Mouse (Mus musculus) Muller cell, postnatal 12 days (primary cell): ENCODE results near the gene Ifna6.
"Not testable (repeated sequence)": the region's sequence is repeated elsewhere in the genome, so short reads cannot be mapped to it uniquely, and the experiment has no call there.

Experiments
- DNase-seq: peaks from one replicate; pipeline ENCODE4 v3.0.0-alpha.2; 2015; ENCODE audit errors: inconsistent ontology term

Ifna6 gene

DNA sequence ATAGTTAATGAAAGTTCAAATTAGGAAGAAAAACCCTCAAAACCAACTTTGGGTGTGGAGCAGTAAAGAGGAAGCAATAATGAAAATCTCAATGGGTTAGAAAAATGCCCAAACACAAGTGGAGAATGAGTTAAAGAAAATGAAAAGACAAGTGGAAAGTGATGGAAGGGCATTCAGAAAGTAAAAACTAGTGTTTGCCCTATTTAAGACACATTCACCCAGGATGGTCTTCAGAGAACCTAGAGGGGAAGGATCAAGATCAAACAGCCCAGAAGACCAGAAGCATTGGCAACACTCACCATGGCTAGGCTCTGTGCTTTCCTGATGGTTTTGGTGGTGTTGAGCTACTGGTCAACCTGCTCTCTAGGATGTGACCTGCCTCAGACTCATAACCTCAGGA is at the start of gene Ifna6:
TSS of gene Ifna6 (plus strand) at position 301 of the 400 bp plus-strand sequence.
- not testable (repeated sequence) for DNase-seq

DNA sequence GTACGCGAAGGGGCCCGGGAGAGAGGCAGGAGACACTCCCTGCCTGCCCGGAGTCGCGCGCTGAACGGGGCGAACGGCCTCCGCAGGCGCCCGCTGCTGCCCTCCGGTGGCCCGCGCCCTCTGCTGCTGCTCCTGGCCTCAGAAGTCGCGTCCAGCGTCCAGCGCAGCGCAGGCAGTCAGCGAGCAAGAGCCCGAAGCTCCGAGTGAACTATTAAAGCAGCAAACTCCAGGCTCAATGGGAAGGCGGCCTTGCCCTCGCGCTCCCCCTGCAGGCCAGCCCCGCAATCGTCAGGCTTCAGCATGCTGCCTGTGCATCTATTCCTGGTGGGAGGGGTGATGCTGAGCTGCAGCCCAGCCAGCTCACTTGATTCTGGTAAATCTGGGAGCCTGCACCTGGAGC is 47.7 kb upstream of the Ifna6 start, which contains the start of gene Gm13272:
TSS of gene Gm13272 (plus strand) at position 301 of the 400 bp plus-strand sequence.
- not testable (repeated sequence) for DNase-seq

DNA sequence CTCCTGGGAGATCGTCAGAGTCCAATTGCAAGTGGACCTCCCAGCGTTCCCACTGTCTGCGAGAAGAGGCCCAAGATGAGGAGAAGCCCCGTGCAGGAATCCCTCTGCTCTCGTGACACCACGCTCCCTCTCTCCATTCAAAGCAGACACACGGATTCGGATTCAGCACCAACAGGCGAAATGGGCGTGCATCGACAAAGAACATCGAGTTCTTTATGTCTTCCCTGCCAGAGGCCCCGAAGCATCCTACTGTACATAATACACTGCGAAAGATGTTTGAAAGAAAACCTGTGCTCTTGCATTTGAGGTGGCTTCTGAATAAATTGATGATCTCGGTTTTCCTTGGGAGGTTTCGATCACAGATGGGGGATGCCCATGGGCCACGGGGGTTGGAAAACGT is 46.9 kb upstream of the Ifna6 start:
- not testable (repeated sequence) for DNase-seq

DNA sequence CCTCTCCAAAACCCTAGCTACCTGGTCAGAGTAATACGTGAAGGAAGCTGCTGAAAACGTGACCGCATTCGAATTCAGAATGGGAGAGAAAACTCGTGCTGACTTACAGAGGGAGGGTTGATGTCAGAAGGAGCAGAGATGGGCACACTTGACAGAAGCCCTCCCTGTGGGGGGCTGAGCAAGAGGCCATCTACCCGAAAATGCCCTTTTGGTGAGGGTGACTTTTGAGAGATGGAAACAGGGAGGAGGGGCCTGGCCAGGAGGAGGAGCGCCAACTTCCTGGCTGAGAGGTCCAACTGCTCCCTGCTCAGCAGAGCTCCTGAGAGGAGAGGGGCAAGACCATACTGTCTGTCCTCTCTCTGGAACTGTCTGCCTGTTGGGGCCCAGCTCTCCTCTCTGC is 45.4 kb upstream of the Ifna6 start, which contains the start of gene Ifnz:
TSS of gene Ifnz (plus strand) at position 301 of the 400 bp plus-strand sequence.
- DNase-seq = not testable (repeated sequence)

DNA sequence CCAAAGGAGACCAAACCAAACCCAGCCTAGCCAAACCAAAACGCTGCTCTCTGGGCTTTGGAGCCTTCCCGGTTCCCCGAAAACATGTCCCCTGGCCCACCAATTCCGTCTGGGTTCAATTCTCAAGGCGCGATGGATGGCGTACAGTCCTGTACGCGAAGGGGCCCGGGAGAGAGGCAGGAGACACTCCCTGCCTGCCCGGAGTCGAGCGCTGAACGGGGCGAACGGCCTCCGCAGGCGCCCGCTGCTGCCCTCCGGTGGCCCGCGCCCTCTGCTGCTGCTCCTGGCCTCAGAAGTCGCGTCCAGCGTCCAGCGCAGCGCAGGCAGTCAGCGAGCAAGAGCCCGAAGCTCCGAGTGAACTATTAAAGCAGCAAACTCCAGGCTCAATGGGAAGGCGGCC is 44.9 kb upstream of the Ifna6 start:
- DNase-seq = not testable (repeated sequence)

DNA sequence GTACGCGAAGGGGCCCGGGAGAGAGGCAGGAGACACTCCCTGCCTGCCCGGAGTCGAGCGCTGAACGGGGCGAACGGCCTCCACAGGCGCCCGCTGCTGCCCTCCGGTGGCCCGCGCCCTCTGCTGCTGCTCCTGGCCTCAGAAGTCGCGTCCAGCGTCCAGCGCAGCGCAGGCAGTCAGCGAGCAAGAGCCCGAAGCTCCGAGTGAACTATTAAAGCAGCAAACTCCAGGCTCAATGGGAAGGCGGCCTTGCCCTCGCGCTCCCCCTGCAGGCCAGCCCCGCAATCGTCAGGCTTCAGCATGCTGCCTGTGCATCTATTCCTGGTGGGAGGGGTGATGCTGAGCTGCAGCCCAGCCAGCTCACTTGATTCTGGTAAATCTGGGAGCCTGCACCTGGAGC is 41.8 kb upstream of the Ifna6 start, which contains the start of gene Gm13276:
TSS of gene Gm13276 (plus strand) at position 301 of the 400 bp plus-strand sequence.
- not testable (repeated sequence) for DNase-seq

DNA sequence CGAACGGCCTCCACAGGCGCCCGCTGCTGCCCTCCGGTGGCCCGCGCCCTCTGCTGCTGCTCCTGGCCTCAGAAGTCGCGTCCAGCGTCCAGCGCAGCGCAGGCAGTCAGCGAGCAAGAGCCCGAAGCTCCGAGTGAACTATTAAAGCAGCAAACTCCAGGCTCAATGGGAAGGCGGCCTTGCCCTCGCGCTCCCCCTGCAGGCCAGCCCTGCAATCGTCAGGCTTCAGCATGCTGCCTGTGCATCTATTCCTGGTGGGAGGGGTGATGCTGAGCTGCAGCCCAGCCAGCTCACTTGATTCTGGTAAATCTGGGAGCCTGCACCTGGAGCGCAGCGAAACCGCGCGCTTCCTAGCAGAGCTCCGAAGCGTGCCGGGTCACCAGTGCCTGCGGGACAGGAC is 38.8 kb upstream of the Ifna6 start, which contains the start of gene Gm13277:
TSS of gene Gm13277 (plus strand) at position 231 of the 400 bp plus-strand sequence.
- DNase-seq = not testable (repeated sequence)

DNA sequence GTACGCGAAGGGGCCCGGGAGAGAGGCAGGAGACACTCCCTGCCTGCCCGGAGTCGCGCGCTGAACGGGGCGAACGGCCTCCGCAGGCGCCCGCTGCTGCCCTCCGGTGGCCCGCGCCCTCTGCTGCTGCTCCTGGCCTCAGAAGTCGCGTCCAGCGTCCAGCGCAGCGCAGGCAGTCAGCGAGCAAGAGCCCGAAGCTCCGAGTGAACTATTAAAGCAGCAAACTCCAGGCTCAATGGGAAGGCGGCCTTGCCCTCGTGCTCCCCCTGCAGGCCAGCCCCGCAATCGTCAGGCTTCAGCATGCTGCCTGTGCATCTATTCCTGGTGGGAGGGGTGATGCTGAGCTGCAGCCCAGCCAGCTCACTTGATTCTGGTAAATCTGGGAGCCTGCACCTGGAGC is 36.0 kb upstream of the Ifna6 start, which contains the start of gene Gm13278:
TSS of gene Gm13278 (plus strand) at position 301 of the 400 bp plus-strand sequence.
- DNase-seq = not testable (repeated sequence)

DNA sequence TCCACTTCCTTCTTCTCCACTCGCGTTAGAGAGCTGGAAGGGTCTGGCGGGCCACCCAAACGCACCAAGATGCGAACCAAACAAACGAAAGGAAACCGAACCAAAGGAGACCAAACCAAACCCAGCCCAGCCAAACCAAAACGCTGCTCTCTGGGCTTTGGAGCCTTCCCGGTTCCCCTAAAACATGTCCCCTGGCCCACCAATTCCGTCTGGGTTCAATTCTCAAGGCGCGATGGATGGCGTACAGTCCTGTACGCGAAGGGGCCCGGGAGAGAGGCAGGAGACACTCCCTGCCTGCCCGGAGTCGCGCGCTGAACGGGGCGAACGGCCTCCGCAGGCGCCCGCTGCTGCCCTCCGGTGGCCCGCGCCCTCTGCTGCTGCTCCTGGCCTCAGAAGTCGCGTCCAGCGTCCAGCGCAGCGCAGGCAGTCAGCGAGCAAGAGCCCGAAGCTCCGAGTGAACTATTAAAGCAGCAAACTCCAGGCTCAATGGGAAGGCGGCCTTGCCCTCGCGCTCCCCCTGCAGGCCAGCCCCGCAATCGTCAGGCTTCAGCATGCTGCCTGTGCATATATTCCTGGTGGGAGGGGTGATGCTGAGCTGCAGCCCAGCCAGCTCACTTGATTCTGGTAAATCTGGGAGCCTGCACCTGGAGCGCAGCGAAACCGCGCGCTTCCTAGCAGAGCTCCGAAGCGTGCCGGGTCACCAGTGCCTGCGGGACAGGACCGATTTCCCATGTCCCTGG is 33.1 kb upstream of the Ifna6 start, which contains the start of gene Gm13275:
TSS of gene Gm13275 (plus strand) at position 552 of the 740 bp plus-strand sequence.
- DNase-seq = not testable (repeated sequence)

DNA sequence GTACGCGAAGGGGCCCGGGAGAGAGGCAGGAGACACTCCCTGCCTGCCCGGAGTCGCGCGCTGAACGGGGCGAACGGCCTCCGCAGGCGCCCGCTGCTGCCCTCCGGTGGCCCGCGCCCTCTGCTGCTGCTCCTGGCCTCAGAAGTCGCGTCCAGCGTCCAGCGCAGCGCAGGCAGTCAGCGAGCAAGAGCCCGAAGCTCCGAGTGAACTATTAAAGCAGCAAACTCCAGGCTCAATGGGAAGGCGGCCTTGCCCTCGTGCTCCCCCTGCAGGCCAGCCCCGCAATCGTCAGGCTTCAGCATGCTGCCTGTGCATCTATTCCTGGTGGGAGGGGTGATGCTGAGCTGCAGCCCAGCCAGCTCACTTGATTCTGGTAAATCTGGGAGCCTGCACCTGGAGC is 30.1 kb upstream of the Ifna6 start, which contains the start of gene Gm13279:
TSS of gene Gm13279 (plus strand) at position 301 of the 400 bp plus-strand sequence.
- not testable (repeated sequence) for DNase-seq

DNA sequence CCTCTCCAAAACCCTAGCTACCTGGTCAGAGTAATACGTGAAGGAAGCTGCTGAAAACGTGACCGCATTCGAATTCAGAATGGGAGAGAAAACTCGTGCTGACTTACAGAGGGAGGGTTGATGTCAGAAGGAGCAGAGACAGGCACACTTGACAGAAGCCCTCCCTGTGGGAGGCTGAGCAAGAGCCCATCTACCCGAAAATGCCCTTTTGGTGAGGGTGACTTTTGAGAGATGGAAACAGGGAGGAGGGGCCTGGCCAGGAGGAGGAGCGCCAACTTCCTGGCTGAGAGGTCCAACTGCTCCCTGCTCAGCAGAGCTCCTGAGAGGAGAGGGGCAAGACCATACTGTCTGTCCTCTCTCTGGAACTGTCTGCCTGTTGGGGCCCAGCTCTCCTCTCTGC is 27.9 kb upstream of the Ifna6 start, which contains the start of gene Gm13285:
TSS of gene Gm13285 (plus strand) at position 301 of the 400 bp plus-strand sequence.
- DNase-seq = not testable (repeated sequence)

DNA sequence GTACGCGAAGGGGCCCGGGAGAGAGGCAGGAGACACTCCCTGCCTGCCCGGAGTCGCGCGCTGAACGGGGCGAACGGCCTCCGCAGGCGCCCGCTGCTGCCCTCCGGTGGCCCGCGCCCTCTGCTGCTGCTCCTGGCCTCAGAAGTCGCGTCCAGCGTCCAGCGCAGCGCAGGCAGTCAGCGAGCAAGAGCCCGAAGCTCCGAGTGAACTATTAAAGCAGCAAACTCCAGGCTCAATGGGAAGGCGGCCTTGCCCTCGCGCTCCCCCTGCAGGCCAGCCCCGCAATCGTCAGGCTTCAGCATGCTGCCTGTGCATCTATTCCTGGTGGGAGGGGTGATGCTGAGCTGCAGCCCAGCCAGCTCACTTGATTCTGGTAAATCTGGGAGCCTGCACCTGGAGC is 24.3 kb upstream of the Ifna6 start, which contains the start of gene Gm13287:
TSS of gene Gm13287 (plus strand) at position 301 of the 400 bp plus-strand sequence.
- DNase-seq = not testable (repeated sequence)

DNA sequence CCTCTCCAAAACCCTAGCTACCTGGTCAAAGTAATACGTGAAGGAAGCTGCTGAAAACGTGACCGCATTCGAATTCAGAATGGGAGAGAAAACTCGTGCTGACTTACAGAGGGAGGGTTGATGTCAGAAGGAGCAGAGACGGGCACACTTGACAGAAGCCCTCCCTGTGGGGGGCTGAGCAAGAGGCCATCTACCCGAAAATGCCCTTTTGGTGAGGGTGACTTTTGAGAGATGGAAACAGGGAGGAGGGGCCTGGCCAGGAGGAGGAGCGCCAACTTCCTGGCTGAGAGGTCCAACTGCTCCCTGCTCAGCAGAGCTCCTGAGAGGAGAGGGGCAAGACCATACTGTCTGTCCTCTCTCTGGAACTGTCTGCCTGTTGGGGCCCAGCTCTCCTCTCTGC is 22.0 kb upstream of the Ifna6 start, which contains the start of gene Gm13288:
TSS of gene Gm13288 (plus strand) at position 301 of the 400 bp plus-strand sequence.
- not testable (repeated sequence) for DNase-seq

DNA sequence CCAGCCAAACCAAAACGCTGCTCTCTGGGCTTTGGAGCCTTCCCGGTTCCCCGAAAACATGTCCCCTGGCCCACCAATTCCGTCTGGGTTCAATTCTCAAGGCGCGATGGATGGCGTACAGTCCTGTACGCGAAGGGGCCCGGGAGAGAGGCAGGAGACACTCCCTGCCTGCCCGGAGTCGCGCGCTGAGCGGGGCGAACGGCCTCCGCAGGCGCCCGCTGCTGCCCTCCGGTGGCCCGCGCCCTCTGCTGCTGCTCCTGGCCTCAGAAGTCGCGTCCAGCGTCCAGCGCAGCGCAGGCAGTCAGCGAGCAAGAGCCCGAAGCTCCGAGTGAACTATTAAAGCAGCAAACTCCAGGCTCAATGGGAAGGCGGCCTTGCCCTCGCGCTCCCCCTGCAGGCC is 21.5 kb upstream of the Ifna6 start:
- DNase-seq = not testable (repeated sequence)

DNA sequence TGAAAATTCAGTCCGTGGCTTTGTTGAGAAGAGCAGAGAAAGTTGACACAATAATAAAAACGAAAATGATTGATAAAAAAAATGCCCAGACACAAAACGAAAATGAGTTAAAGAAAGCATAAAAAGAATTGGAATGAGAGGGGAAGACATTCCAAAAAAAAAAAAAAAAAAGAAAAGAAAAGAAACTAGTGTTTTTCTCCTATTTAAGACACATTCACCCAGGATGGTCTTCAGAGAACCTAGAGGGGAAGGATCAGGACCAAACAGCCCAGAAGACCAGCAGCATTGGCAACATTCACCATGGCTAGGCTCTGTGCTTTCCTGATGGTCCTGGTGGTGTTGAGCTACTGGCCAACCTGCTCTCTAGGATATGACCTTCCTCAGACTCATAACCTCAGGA is 11.3 kb upstream of the Ifna6 start, which contains the start of gene Ifna7:
TSS of gene Ifna7 (plus strand) at position 301 of the 400 bp plus-strand sequence.
- no peak for DNase-seq

DNA sequence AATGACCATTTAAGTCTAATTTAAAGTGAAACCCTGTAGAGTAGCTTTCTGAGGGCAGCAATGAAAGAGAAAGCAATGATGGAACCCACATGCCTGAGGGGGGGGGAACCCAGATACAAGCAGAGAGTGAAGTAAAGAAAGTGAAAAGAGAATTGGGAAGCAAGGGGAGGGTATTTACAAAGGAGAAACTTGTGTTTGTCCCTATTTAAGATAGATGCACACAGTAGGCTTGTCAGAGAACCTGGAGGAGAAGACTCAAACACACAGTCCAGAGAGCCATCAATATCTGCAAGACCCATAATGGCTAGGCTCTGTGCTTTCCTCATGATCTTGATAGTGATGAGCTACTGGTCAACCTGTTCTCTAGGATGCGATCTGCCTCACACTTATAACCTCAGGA is 7.6 kb upstream of the Ifna6 start, which contains the start of gene Ifna11:
TSS of gene Ifna11 (plus strand) at position 301 of the 400 bp plus-strand sequence.
- no peak for DNase-seq

DNA sequence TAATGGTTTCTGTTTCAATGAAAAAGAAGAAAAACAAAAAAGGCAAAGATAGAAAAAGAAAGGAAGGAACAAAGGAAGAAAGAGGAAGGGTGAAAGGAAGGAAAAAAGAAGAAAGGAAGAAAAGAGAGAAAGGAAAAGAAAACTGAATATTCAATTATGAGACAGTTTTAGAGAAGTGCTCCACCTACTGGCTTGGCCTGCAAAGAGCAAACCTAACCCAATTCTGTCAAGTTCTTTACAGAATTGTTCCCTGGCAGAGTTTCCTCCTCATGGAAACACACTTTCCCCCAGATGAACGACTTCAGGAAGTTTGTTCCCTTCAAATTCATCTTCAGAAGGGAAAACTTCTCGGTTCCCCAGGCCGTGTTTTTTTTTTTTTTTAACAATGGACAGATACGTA is 4.2 kb upstream of the Ifna6 start:
- no peak for DNase-seq

DNA sequence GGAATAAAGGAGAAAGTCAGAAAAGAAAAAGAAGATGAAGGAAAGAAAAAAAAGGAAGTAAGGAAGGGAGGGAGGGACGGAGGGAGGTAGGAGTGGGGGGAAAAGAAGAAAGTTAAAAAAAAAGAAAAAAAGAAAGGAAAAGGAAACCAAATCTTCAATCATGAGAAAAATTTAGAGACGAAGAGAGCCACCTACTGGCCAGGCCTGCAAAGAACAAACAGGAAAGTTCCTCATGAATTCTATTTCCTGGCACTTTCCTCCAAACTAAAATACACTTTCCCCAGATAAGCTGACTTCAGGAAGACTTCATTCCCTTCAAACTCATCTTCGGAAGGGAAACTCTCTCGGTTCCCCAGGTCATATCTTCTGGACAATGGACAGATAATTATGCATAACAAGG is 3.3 kb downstream of the Ifna6 start:
- no peak for DNase-seq

DNA sequence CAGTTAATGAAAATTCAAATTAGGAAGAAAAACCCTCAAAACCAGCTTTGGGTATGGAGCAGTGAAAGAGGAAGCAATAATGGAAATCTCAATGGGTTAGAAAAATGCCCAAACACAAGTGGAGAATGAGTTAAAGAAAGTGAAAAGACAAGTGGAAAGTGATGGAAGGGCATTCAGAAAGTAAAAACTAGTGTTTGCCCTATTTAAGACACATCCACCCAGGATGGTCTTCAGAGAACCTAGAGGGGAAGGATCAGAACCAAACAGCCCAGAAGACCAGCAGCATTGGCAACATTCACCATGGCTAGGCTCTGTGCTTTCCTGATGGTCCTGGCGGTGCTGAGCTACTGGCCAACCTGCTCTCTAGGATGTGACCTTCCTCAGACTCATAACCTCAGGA is 8.0 kb downstream of the Ifna6 start, which contains the start of gene Ifna5:
TSS of gene Ifna5 (plus strand) at position 301 of the 400 bp plus-strand sequence.
- not testable (repeated sequence) for DNase-seq

DNA sequence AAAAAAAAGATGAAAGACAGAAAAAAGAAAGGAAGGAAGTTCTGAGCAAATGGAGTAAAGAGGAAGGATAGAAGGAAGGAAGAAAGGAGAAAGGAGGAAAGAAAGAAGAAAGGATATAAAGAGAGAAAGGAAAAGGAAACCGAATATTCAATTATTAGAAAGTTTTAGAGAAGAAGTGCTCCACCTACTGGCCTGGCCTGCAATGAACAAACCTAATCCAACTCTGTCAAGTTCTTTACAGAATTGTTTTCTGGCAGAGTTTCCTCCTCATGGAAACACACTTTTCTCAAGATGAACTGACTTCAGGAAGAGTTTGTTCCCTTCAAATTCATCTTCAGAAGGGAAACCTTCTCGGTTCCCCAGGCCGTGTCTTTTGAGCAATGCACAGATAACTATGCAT is 11.6 kb downstream of the Ifna6 start:
- DNase-seq = no peak

DNA sequence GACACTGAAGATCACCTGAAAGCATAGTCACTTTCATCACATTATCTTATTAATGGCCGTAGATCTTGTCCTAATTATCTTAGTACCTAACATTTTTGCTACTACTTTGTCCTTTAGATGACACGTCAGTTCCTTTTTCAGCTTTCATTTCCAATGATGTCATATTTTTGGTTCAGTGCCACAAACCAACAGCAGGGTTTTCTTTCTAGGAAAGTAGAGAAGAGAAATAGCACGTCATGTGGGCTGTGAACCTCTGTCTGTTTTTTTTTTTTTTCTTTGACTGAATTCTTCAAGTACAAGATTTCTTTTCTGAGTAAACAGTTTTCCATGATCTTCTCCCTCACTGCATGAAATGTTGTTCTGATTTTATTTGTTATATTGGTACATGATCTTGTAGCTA is 12.8 kb downstream of the Ifna6 start:
- no peak for DNase-seq

DNA sequence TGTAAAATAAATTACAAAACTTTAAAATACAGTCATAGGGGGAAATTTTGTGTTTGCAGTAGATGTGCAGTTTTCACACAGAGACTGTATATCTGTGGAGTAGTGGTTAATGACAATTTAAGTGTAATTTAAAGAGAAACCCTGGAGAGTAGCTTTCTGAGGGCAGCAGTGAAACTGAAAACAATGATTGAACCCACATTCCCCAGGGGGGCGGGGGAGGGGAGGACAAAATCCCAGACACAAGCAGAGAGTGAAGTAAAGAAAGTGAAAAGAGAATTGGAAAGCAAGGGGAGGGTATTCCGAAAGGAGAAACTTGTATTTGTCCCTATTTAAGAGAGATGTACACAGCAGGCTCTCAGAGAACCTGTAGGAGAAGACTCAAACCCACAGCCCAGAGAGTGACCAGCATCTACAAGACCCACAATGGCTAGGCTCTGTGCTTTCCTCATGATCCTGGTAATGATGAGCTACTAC is 14.3 kb downstream of the Ifna6 start, which contains the start of gene Ifna4:
TSS of gene Ifna4 (plus strand) at position 424 of the 474 bp plus-strand sequence.
- DNase-seq = no peak
